Mouse (Mus musculus): ENCODE measurements around the gene B3gnt6.

Gene B3gnt6

GRCm38 (mm10) chr7:98176322-98177070 is 22.8 kb downstream of the B3gnt6 start:
- peak; percentile 83 for DNase-seq

GRCm38 (mm10) chr7:98174883-98175755 is 24.2 kb downstream of the B3gnt6 start:
- peak; percentile 92 for DNase-seq

- DNase-seq: no peak
These were observed 25.9 kb downstream of the B3gnt6 start for GRCm38 (mm10) chr7:98173408-98173807.

GRCm38 (mm10) chr7:98172661-98173060 is 26.6 kb downstream of the B3gnt6 start:
- DNase-seq: no peak

- peak; percentile 94 for DNase-seq
These were observed 27.9 kb downstream of the B3gnt6 start for GRCm38 (mm10) chr7:98171141-98172073.

GRCm38 (mm10) chr7:98164999-98165528 is 34.2 kb downstream of the B3gnt6 start:
- DNase-seq: peak; percentile 71

- no peak for DNase-seq
These were observed 34.8 kb downstream of the B3gnt6 start for GRCm38 (mm10) chr7:98164382-98164998.

GRCm38 (mm10) chr7:98163700-98164099 is 35.6 kb downstream of the B3gnt6 start:
- no peak for DNase-seq

GRCm38 (mm10) chr7:98162239-98162638 is 37.0 kb downstream of the B3gnt6 start:
- DNase-seq: no peak

- no peak for DNase-seq
These were observed 39.1 kb downstream of the B3gnt6 start for GRCm38 (mm10) chr7:98160041-98160740.

- peak; percentile 65 for DNase-seq
These were observed 40.8 kb downstream of the B3gnt6 start for GRCm38 (mm10) chr7:98158481-98158880.

GRCm38 (mm10) chr7:98157636-98158332 is 41.5 kb downstream of the B3gnt6 start:
- peak; percentile 63 for DNase-seq

GRCm38 (mm10) chr7:98156280-98156665 is 43.0 kb downstream of the B3gnt6 start:
- DNase-seq: no peak

GRCm38 (mm10) chr7:98155546-98156279 is 43.6 kb downstream of the B3gnt6 start:
- peak; percentile 82 for DNase-seq

GRCm38 (mm10) chr7:98153892-98154291 is 45.4 kb downstream of the B3gnt6 start:
- no peak for DNase-seq

GRCm38 (mm10) chr7:98153345-98153744 is 45.9 kb downstream of the B3gnt6 start:
- DNase-seq: no peak

- DNase-seq: no peak
These were observed 46.9 kb downstream of the B3gnt6 start for GRCm38 (mm10) chr7:98152400-98152799.

GRCm38 (mm10) chr7:98150525-98150924 is 48.8 kb downstream of the B3gnt6 start:
- DNase-seq: no peak

GRCm38 (mm10) chr7:98149802-98150201 is 49.5 kb downstream of the B3gnt6 start:
- DNase-seq: no peak
